22 mouse cellular contexts compared by ENCODE assay signal in the genomic region with DNA sequence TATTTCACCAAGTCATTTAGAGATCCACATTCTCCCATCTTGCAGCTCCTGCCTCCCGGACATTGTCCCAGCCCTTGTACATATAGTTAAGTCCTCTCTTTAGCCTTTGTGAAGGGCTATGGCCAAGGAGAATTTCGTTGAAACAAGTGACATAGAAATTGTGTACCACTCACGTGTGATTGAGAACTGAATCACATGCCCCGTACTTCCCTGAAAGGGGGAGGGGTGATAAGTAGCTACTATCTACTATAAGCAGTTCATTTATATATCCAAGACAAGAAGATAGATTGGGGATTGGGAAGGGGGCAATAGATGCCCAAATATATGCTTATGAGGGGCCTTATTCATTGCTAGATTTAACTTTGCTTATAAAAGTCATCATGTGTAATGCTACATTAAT. TPM values are rescaled to one million over a fixed set of nuclear protein-coding genes. Genes with fewer than 3 reads are reported as not detected.
DNase-seq lines count a peak whose midpoint lies in the region; ATAC-seq and TF ChIP-seq lines count a peak whose summit lies in the region.
"Had no signal": no experiment of that assay in that cellular context is flagged by ENCODE, and none has a peak within 500 bp of the region (broad histone marks: within the 10 kb centered on the region; RNA-seq: fewer than 3 reads in every experiment).

No protein-coding gene starts in this region.

- H3K4me2 ChIP-seq in heart, embryonic 12.5 days: no peak overlapping the region

- no peak for TF ChIP-seq CTCF in MEL (IDR thresholded peaks at IDR 0.05 in 2 of 3, conservative IDR thresholded peaks at IDR 0.05 in 1 of 3; ENCODE audit: control insufficient read depth in 1 of 3, insufficient read depth in 1 of 3, low read depth in 2 of 3, low read length in 3 of 3, poor library complexity in 1 of 3, severe bottlenecking in 1 of 3)

- H3K27me3 ChIP-seq in heart, embryonic 12.5 days (replicated peaks): no peaks in the 10 kb centered on the region
- no peaks in the 10 kb centered on the region for H3K27me3 ChIP-seq in MEL (ENCODE audit: control insufficient read depth in 1 of 2, insufficient read depth in 2 of 2, low read length in 2 of 2)
- H3K27me3 ChIP-seq: CH12.LX, Patski had no signal

- no peak for TF ChIP-seq POLR2A in MEL (IDR thresholded peaks at IDR 0.05; ENCODE audit: control insufficient read depth in 1 of 2, insufficient read depth in 1 of 2, low read depth in 1 of 2, low read length in 2 of 2, poor library complexity in 1 of 2)

- no peaks in the 10 kb centered on the region for H3K36me3 ChIP-seq in heart, embryonic 12.5 days
- peaks cover 0 to 25% of the 10 kb centered on the region in 2 experiments; a peak in 2 of 4 replicates for H3K36me3 ChIP-seq in MEL (ENCODE audit: control insufficient read depth in 1 of 2, insufficient read depth in 2 of 2, low read length in 2 of 2)
- H3K36me3 ChIP-seq: G1E had no signal

- no peak for ATAC-seq in heart, embryonic 12.5 days (ENCODE audit: insufficient number of reproducible peaks, low FRiP score)
- ATAC-seq: activated CD4-positive, CD25-positive, alpha-beta regulatory T cell, adult 4 months; CD4-positive, CD25-positive, alpha-beta regulatory T cell, adult 4 months; Patski had no signal

- H3K4me1 ChIP-seq in heart, embryonic 12.5 days (replicated peaks): 0 out of 2 replicates have a peak, but pooled peaks cover 12% of the 10 kb centered on the region
- peaks cover 3 to 24% of the 10 kb centered on the region in 2 experiments for H3K4me1 ChIP-seq in MEL (ENCODE audit: control insufficient read depth in 1 of 2, insufficient read depth in 2 of 2, low read length in 2 of 2)

- H3K9me3 ChIP-seq in heart, embryonic 12.5 days (replicated peaks): no peaks in the 10 kb centered on the region
- no peaks in the 10 kb centered on the region for H3K9me3 ChIP-seq in MEL (replicated peaks; ENCODE audit: insufficient read depth, low read length)

- DNase-seq in heart, adult 11 months: peak; percentile 34
- no peak for DNase-seq in MEL (ENCODE audit: low read depth, low spot score)
- DNase-seq in kidney, postnatal 4 days: no peak
- DNase-seq: adrenal gland, adult 2 months; adrenal gland, adult 8-10 months; adrenal gland, postnatal 10 days; adrenal gland, postnatal 14 days; adrenal gland, postnatal 25 days; adrenal gland, postnatal 36 days; B cell, adult 2 months; cerebellum, adult 11 months; cerebellum, adult 11-12 months; cerebellum, adult 18-20 months; cerebellum, adult 2 months had no signal

- no peaks in the 10 kb centered on the region for H3K79me2 ChIP-seq in MEL (ENCODE audit: control insufficient read depth, insufficient read depth, low read length, poor library complexity)

- H3K4me3 ChIP-seq in heart, embryonic 12.5 days: no peak overlapping the region
- H3K4me3 ChIP-seq in MEL (ENCODE audit: control insufficient read depth in 1 of 2, insufficient read depth in 1 of 2, low read depth in 2 of 2, low read length in 2 of 2): peak overlapping the region; percentile 10 to 29; a peak in 2 of 4 replicates

- TF ChIP-seq RAD21 in MEL (IDR thresholded peaks at IDR 0.05; ENCODE audit: low read depth, low read length): no peak

- H3K27ac ChIP-seq in heart, embryonic 12.5 days (ENCODE audit: poor library complexity, severe bottlenecking): no peak overlapping the region
- H3K27ac ChIP-seq in MEL (ENCODE audit: control insufficient read depth, low read depth, low read length): peak overlapping the region; percentile 9

- WGBS in heart, embryonic 12.5 days: 64% methylated on average over 4 of the region's 4 CpGs

- TF ChIP-seq EP300 in MEL (IDR thresholded peaks at IDR 0.05; ENCODE audit: low read depth in 1 of 2, low read length in 2 of 2): no peak

- no peak overlapping the region for H3K9ac ChIP-seq in heart, embryonic 12.5 days
- peak overlapping the region; percentile 2; the same call in 1 of the 2 replicates for H3K9ac ChIP-seq in MEL (ENCODE audit: control insufficient read depth, low read depth, low read length, poor library complexity, severe bottlenecking)

TF ChIP-seq in MEL, 35 proteins besides CTCF, POLR2A, EP300 and RAD21:
- TF ChIP-seq BHLHE40 (IDR thresholded peaks at IDR 0.05; ENCODE audit: borderline replicate concordance, low read depth, low read length) (peak; percentile 92), UBTF (IDR thresholded peaks at IDR 0.05; ENCODE audit: borderline replicate concordance, insufficient read depth, low read depth, low read length) (no peak), MYC (IDR thresholded peaks at IDR 0.05; ENCODE audit: low read depth, low read length) (0 out of 2 replicates have a peak, but pooled peaks have one; percentile 56), MAX (IDR thresholded peaks at IDR 0.05; ENCODE audit: low read length) (peak; percentile 55), TBP (IDR thresholded peaks at IDR 0.05; ENCODE audit: low read depth, low read length) (no peak), ZKSCAN1 (IDR thresholded peaks at IDR 0.05; ENCODE audit: low read depth, low read length) (no peak), USF1 (IDR thresholded peaks at IDR 0.05; ENCODE audit: low read depth, low read length) (peak; percentile 70), ZC3H11A (IDR thresholded peaks at IDR 0.05; ENCODE audit: low read depth, low read length) (no peak), MXI1 (IDR thresholded peaks at IDR 0.05; ENCODE audit: low read depth, low read length) (peak; percentile 28; the same call in 1 of the 2 replicates), SIN3A (IDR thresholded peaks at IDR 0.05; ENCODE audit: low read length) (peak; percentile 33; the same call in 1 of the 2 replicates)
TF ChIP-seq in MEL: peak in this region for 6.

RNA-seq across cellular contexts. Expression of gene Nfia, which starts 5.5 kb away (rescaled TPM):
- 37.5 and 42.0 TPM in 2 replicates for polyA plus RNA-seq in heart, embryonic 12.5 days (2016; fragmentation: Nextera tagmentation; extraction: Ambion mirVana)
- 10.2 and 16.4 TPM in 2 replicates for total RNA-seq in MEL (2012; rRNA removed)
- polyA plus RNA-seq in MEL (2012; ENCODE audit: insufficient read depth in 1 of 2, insufficient read length in 2 of 2, low read depth in 1 of 2, low replicate concordance in 2 of 2, missing spikeins in 1 of 2): 10 to 100 TPM; 13.4 to 20.5 TPM
- total RNA-seq: CH12.LX had no signal

RNA-seq across cellular contexts. Expression of gene E130114P18Rik, which starts 10.9 kb away (rescaled TPM):
- 0.50 and 0.74 TPM in 2 replicates for polyA plus RNA-seq in heart, embryonic 12.5 days (2016; fragmentation: Nextera tagmentation; extraction: Ambion mirVana)
- not detected in 2 replicates for total RNA-seq in MEL (2012; rRNA removed)
- not detected for polyA plus RNA-seq in MEL (2012; ENCODE audit: insufficient read depth in 1 of 2, insufficient read length in 2 of 2, low read depth in 1 of 2, low replicate concordance in 2 of 2, missing spikeins in 1 of 2)
- total RNA-seq: adrenal gland, adult 2 months; adrenal gland, postnatal 14 days; adrenal gland, postnatal 36 days; CH12.LX; ES-E14 had no signal
- polyA plus RNA-seq: activated CD4-positive, CD25-positive, alpha-beta regulatory T cell, adult 4 months; C2C12; CD4-positive, CD25-positive, alpha-beta regulatory T cell, adult 4 months; G1E had no signal
